Mouse (Mus musculus) neural tube, embryonic 14.5 days (tissue): Measurements from ENCODE around the gene 4833427G06Rik. TPM values are rescaled to one million over a fixed set of nuclear protein-coding genes. Genes with fewer than 3 reads are reported as not detected.
A peak's percentile ranks its signal among the peaks of the same experiment; 100 is the strongest.

ENCODE experiments used
- ATAC-seq: fragments of 200-750 bp; cut with Nextera tagmentation; 2 replicates; pipeline ENCODE4 v1.8.0; 2017; ENCODE audit warnings: low read depth, mild to moderate bottlenecking, moderate TSS enrichment, moderate library complexity
- H3K27ac ChIP-seq: fragments of 300-500 bp; sonication (generic); 2 replicates; pipeline ENCODE4 v1.5.1; 2014; ENCODE audit warnings: low read depth, mild to moderate bottlenecking, control low read depth, low read length, moderate library complexity, mixed read lengths
- H3K27me3 ChIP-seq: fragments of 300-500 bp; sonication (generic); 2 replicates; pipeline ENCODE4 v1.6.1; 2014; ENCODE audit warnings: low read length; ENCODE audit not compliant: control insufficient read depth, insufficient read depth
- H3K36me3 ChIP-seq: fragments of 300-500 bp; sonication (generic); 2 replicates; pipeline ENCODE4 v1.6.1; 2014; ENCODE audit warnings: low read length, mixed read lengths; ENCODE audit not compliant: control insufficient read depth, insufficient read depth
- H3K4me1 ChIP-seq: fragments of 300-500 bp; sonication (generic); 2 replicates; pipeline ENCODE4 v1.6.1; 2014; ENCODE audit warnings: low read length; ENCODE audit not compliant: control insufficient read depth, insufficient read depth
- H3K4me2 ChIP-seq: fragments of 300-500 bp; sonication (generic); 2 replicates; pipeline ENCODE4 v1.6.1; 2014; ENCODE audit warnings: mild to moderate bottlenecking, low read depth, low read length, control low read depth
- H3K4me3 ChIP-seq: fragments of 300-500 bp; sonication (generic); 2 replicates; pipeline ENCODE4 v1.5.1; 2014; ENCODE audit warnings: low read depth, low read length, control low read depth, mixed read lengths
- H3K9ac ChIP-seq: fragments of 300-500 bp; sonication (generic); replicated peaks from 2 replicates; pipeline ENCODE4 v1.6.1; 2014; ENCODE audit warnings: low read depth, mild to moderate bottlenecking, control low read depth, low read length, mixed read lengths
- H3K9me3 ChIP-seq: fragments of 300-500 bp; sonication (generic); 2 replicates; pipeline ENCODE4 v1.6.1; 2016; ENCODE audit warnings: low read length; ENCODE audit not compliant: control insufficient read depth
- WGBS: fragments of 180-500 bp; shearing (Covaris S2); extraction: QIAGEN DNeasy Blood & Tissue Kit; methylation state at CpG from one replicate; pipeline ENCODE4 v1.1.7; 2014; 5-methylcytosine and 5-hydroxymethylcytosine counted together
- polyA plus RNA-seq: library from polyadenylated mRNA; unstranded; fragments of >200 nt; fragmentation: Nextera tagmentation; extraction: Ambion mirVana; gene quantifications from 2 replicates; pipeline ENCODE4 v1.2.1, GENCODE M21; 2014

4833427G06Rik gene
- polyA plus RNA-seq, 1 experiment from 2014 or later: 0.21 TPM

GRCm38 (mm10) chr9:51137432-51137831 is 35.6 kb upstream of the 4833427G06Rik start:
- ATAC-seq: no peak
- Histone ChIP-seq H3K4me3 (no peak overlapping the region), H3K9me3 (no peaks in the 10 kb centered on the region), H3K4me1 (no peaks in the 10 kb centered on the region), H3K36me3 (no peaks in the 10 kb centered on the region), H3K27me3 (no peaks in the 10 kb centered on the region), H3K9ac (no peak overlapping the region), H3K27ac (no peak overlapping the region), H3K4me2 (no peak overlapping the region)
- WGBS: 90% methylated on average over 4 of the region's 4 CpGs

- H3K4me1 ChIP-seq: no peaks in the 10 kb centered on the region
- H3K27me3 ChIP-seq: no peaks in the 10 kb centered on the region
- no peaks in the 10 kb centered on the region for H3K36me3 ChIP-seq
- no peak overlapping the region for H3K4me2 ChIP-seq
- no peak overlapping the region for H3K4me3 ChIP-seq
- WGBS: 69% methylated on average over 3 of the region's 3 CpGs
- H3K9me3 ChIP-seq: no peaks in the 10 kb centered on the region
- H3K9ac ChIP-seq: no peak overlapping the region
- no peak overlapping the region for H3K27ac ChIP-seq
- ATAC-seq: no peak
Observed at GRCm38 (mm10) chr9:51136985-51137384, 35.1 kb upstream of the 4833427G06Rik start.

- WGBS: 87% methylated on average over 4 of the region's 4 CpGs
- no peak for ATAC-seq
- Histone ChIP-seq H3K9ac (no peak overlapping the region), H3K27ac (no peak overlapping the region), H3K9me3 (no peaks in the 10 kb centered on the region), H3K4me1 (no peaks in the 10 kb centered on the region), H3K27me3 (no peaks in the 10 kb centered on the region), H3K4me3 (no peak overlapping the region), H3K36me3 (no peaks in the 10 kb centered on the region), H3K4me2 (no peak overlapping the region)
Observed at GRCm38 (mm10) chr9:51114767-51115166, 12.9 kb upstream of the 4833427G06Rik start.

GRCm38 (mm10) chr9:51105751-51106150 is 3.9 kb upstream of the 4833427G06Rik start:
- ATAC-seq: no peak
- Histone ChIP-seq H3K9me3 (no peaks in the 10 kb centered on the region), H3K4me1 (0 out of 2 replicates have a peak, but pooled peaks cover 2% of the 10 kb centered on the region), H3K4me2 (no peak overlapping the region), H3K9ac (no peak overlapping the region), H3K36me3 (no peaks in the 10 kb centered on the region), H3K27ac (no peak overlapping the region), H3K4me3 (no peak overlapping the region), H3K27me3 (no peaks in the 10 kb centered on the region)
- 85% methylated on average over 2 of the region's 2 CpGs for WGBS

GRCm38 (mm10) chr9:51103808-51104514 is 2.1 kb upstream of the 4833427G06Rik start:
- H3K27ac ChIP-seq: no peak overlapping the region
- H3K9me3 ChIP-seq: no peaks in the 10 kb centered on the region
- H3K27me3 ChIP-seq: no peaks in the 10 kb centered on the region
- ATAC-seq: peak; percentile 56; the same call in 1 of the 2 replicates
- peak overlapping the region; percentile 99 for H3K4me2 ChIP-seq
- H3K4me3 ChIP-seq: peak overlapping the region; percentile 56
- 15% methylated on average over 19 of the region's 30 CpGs for WGBS
- H3K4me1 ChIP-seq: 0 out of 2 replicates have a peak, but pooled peaks cover 2% of the 10 kb centered on the region
- no peaks in the 10 kb centered on the region for H3K36me3 ChIP-seq
- H3K9ac ChIP-seq: peak overlapping the region; percentile 68

- Histone ChIP-seq H3K9ac (peak overlapping the region; percentile 68), H3K27me3 (no peaks in the 10 kb centered on the region), H3K9me3 (no peaks in the 10 kb centered on the region), H3K4me2 (peak overlapping the region; percentile 99), H3K27ac (no peak overlapping the region), H3K4me1 (0 out of 2 replicates have a peak, but pooled peaks cover 2% of the 10 kb centered on the region), H3K4me3 (peak overlapping the region; percentile 56), H3K36me3 (no peaks in the 10 kb centered on the region)
- 1% methylated on average over 44 of the region's 44 CpGs for WGBS
- ATAC-seq: peak; percentile 81
Observed at GRCm38 (mm10) chr9:51102963-51103807, 1.3 kb upstream of the 4833427G06Rik start.

- H3K27me3 ChIP-seq: no peaks in the 10 kb centered on the region
- H3K4me1 ChIP-seq: no peaks in the 10 kb centered on the region
- no peaks in the 10 kb centered on the region for H3K9me3 ChIP-seq
- H3K27ac ChIP-seq: no peak overlapping the region
- H3K4me2 ChIP-seq: no peak overlapping the region
- H3K9ac ChIP-seq: no peak overlapping the region
- no peak for ATAC-seq
- H3K36me3 ChIP-seq: no peaks in the 10 kb centered on the region
- H3K4me3 ChIP-seq: no peak overlapping the region
- WGBS: 71% methylated on average over 2 of the region's 2 CpGs
Observed at GRCm38 (mm10) chr9:51096306-51096705, 5.6 kb downstream of the 4833427G06Rik start.

GRCm38 (mm10) chr9:51093697-51094096 is 8.2 kb downstream of the 4833427G06Rik start:
- no peak for ATAC-seq
- no peaks in the 10 kb centered on the region for H3K9me3 ChIP-seq
- H3K4me3 ChIP-seq: no peak overlapping the region
- no peaks in the 10 kb centered on the region for H3K4me1 ChIP-seq
- no peak overlapping the region for H3K9ac ChIP-seq
- H3K27ac ChIP-seq: no peak overlapping the region
- WGBS: 75% methylated on average over 5 of the region's 5 CpGs
- H3K36me3 ChIP-seq: no peaks in the 10 kb centered on the region
- no peaks in the 10 kb centered on the region for H3K27me3 ChIP-seq
- no peak overlapping the region for H3K4me2 ChIP-seq

- no peak overlapping the region for H3K4me2 ChIP-seq
- H3K36me3 ChIP-seq: no peaks in the 10 kb centered on the region
- no peak overlapping the region for H3K27ac ChIP-seq
- H3K27me3 ChIP-seq: no peaks in the 10 kb centered on the region
- no peak overlapping the region for H3K9ac ChIP-seq
- H3K4me1 ChIP-seq: peaks cover 3% of the 10 kb centered on the region
- H3K4me3 ChIP-seq: no peak overlapping the region
- no peak for ATAC-seq
- 79% methylated on average over 5 of the region's 5 CpGs for WGBS
- H3K9me3 ChIP-seq: no peaks in the 10 kb centered on the region
Observed at GRCm38 (mm10) chr9:51081614-51082013, 20.3 kb downstream of the 4833427G06Rik start.
